Mouse (Mus musculus) thymus, postnatal 10 days (tissue): Measurements from ENCODE around the gene Glo1.
"Not testable (repeated sequence)": the region's sequence is repeated elsewhere in the genome, so short reads cannot be mapped to it uniquely, and the experiment has no call there.

ENCODE experiments used
- DNase-seq, 2 experiments: peaks; one replicate each; pipeline ENCODE4 v3.0.0; 2021; ENCODE audit warnings: low spot score in 2 of 2

Glo1 gene

GRCm38 (mm10) chr17:30626719-30627118 is at the start of gene Glo1:
Gene Glo1, minus strand, starts transcription at chr17:30626871.
- DNase-seq = not testable (repeated sequence)

DNA sequence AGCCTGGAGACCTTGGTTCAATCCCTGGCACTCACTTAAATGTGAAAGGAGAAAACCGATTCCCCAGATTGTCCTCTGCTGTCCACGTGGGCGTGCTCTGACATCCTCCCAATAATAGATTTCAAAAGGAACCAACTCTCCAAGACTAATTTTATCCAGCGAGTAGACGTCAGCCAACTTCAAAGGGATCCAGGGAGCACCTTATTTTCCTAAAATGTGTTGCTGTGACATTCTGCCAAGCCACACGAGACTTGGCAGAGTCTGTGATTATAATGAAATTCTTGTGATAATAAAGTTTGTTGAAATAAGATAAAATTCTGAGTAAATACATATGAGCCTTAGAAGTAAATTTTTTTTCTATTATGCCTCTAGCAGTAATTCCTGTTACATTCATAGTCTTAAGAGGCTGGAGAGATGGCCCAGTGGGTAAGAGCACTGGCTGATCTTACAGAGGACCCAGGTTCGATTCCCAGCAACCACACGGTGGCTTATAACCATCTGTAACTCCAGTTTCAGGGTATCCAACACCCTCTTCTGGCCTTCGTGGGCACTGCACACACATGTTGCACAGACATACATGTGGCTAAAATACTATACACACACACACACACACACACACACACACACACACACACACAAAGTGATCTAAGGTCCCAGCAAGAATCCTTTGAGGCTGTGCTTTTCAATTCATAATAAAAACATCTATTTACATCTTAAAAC is 48.5 kb upstream of the Glo1 start:
- DNase-seq = no peak

- no peak for DNase-seq
Measured at GRCm38 (mm10) chr17:30673023-30673422, 46.4 kb upstream of the Glo1 start.

GRCm38 (mm10) chr17:30672556-30672955 is 45.9 kb upstream of the Glo1 start:
- DNase-seq = no peak

DNA sequence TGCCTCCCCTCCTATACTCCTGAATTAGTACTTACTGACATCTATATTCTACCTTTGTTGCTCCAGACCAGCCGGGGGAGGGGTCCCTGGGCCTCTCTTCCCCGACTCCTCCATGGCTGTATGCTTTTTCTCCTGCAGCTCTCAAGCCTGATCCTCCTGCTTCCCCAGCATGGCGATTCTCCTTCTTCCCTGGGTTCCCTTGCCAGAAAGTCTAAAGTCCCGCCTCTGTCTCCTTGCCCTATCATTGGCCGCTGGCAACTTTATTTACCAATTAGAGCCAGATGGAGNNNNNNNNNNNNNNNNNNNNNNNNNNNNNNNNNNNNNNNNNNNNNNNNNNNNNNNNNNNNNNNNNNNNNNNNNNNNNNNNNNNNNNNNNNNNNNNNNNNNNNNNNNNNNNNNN is 38.2 kb upstream of the Glo1 start:
- DNase-seq = no peak

- no peak for DNase-seq
Measured at GRCm38 (mm10) chr17:30663170-30663569, 36.5 kb upstream of the Glo1 start.

GRCm38 (mm10) chr17:30662131-30662530 is 35.5 kb upstream of the Glo1 start:
- DNase-seq = no peak

DNA sequence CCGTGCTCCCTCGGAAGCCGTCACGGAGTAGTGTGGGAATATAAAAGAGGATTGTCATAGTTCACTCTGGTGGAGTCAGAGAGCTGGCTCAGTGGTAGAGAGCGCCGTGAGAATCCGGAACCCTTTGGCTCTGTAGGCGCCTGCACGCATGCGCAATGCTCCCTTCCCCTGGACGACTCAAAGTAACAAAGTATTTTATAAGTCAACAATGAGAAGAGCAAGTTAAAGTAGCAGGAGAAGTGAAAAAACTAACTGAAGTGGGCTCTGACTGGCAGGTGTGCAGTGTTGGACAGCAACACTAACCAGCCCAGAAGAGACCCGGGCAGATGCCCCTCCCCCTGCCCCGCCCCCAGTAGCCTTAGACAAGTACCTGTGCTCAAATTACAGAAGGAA is 31.5 kb upstream of the Glo1 start:
- DNase-seq = peak; percentile 29 to 60

GRCm38 (mm10) chr17:30657530-30658151 is 31.0 kb upstream of the Glo1 start:
- DNase-seq = no peak

GRCm38 (mm10) chr17:30653010-30653409 is 26.3 kb upstream of the Glo1 start:
- no peak for DNase-seq

DNA sequence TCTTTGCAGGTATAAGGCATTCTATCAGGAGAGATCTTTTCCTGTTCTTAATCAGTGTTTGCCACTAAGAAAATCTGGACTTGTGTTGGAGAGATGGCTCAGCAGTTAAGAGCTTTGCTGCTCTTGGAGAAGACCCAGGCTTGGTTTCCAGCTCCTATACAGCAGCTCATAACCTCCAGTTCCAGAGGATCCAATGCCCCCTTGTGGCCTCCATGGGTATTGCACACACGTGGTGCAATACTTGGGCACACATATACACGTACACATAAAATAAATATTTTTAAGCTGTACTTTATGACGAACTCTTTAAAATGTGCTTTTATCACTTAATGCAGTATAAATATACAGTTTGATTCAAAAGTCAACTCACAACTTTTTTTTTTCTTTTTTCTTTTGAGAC is 22.1 kb upstream of the Glo1 start:
- DNase-seq = no peak

GRCm38 (mm10) chr17:30640896-30641295 is 14.2 kb upstream of the Glo1 start:
- no peak for DNase-seq

GRCm38 (mm10) chr17:30638996-30639395 is 12.3 kb upstream of the Glo1 start:
- DNase-seq = no peak

- DNase-seq = no peak
Measured at GRCm38 (mm10) chr17:30637714-30638113, 11.0 kb upstream of the Glo1 start.

DNA sequence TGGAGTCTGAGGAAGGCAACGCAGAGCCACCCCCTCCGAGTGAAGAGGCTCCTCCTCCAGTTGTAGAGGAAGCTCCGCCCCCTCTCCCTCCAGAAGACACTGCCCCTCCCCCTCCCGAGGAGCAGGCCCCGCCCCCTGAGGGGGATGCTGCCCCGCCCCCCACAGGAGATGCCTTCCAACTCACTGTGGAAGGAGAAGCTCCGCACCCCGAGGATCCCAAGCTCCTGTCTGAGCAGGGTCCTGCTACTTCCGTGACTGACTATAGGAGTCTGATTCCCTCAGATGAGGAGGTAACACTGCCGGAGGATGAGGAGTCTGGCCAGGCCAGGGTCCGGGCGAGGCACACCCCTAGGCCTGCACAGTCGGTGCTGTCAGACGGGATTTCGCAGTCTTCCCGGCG is 8.7 kb upstream of the Glo1 start:
- peak in 1 of 2 experiments; percentile 20 for DNase-seq

DNA sequence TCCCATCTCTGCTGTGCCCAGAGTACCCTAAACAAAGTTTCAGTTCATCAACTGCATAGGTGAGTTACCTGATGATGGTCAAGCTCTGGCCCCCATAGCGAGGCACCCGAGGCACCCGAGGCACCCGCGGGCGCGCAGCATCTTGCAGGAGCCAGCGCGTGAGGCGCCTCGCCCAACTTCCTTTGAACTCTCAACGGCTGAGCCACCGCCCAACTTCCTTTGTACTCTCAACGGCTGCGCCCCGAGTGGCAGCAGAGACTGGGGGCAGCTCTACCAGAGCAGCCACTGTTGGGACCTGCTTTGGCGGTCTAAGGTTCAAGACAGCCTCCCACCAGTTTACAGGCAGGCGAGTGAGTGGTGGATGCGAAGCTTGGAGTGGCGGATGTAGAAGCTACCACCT is 2.5 kb downstream of the Glo1 start, which contains the start of gene Dnah8:
Gene Dnah8 (plus strand): TSS at position 223 of the 400 bp plus-strand sequence.
- not testable (repeated sequence) for DNase-seq

DNA sequence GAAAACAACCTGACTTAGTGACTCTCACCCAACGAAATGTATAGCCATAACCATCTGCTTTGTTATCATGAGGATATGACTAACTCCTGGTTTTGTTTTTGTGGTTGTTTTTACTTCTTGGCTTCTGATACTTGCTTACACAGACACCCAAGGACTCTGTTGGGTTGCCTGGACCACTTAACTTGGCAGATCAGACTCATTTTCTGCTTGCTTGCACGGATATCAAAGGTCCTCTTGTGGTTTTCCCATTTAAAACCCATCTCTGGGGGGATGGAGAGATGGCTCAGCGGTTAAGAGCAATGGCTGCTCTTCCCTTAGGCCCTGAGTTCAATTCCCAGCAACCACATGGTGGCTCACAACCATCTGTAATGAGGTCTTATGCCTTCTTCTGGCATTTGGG is 3.5 kb downstream of the Glo1 start:
- DNase-seq = no peak

DNA sequence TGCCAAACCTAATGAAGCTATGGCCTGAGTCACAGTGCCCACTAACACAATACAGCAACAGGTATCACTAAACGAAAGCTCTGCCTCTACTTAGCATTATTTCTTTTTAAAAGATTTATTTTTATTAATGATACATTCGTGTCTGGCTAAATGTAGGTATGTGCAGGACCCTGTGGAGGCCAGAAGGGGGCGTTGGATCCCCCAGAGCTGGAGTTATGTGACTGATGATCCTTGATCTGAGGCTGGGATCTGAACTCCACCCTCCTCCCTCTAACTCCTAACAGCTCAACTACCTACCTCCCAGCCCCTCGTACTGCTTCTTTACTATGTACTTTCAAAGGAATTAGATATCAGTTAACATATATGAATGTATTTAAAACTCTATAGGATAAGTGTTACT is 5.2 kb downstream of the Glo1 start:
- DNase-seq = no peak

GRCm38 (mm10) chr17:30620548-30620947 is 6.1 kb downstream of the Glo1 start:
- DNase-seq = no peak

- no peak for DNase-seq
Measured at GRCm38 (mm10) chr17:30619153-30619552, 7.5 kb downstream of the Glo1 start.

- DNase-seq = no peak
Measured at GRCm38 (mm10) chr17:30618136-30618891, 8.4 kb downstream of the Glo1 start.

GRCm38 (mm10) chr17:30616203-30616602 is 10.5 kb downstream of the Glo1 start:
- DNase-seq = no peak

DNA sequence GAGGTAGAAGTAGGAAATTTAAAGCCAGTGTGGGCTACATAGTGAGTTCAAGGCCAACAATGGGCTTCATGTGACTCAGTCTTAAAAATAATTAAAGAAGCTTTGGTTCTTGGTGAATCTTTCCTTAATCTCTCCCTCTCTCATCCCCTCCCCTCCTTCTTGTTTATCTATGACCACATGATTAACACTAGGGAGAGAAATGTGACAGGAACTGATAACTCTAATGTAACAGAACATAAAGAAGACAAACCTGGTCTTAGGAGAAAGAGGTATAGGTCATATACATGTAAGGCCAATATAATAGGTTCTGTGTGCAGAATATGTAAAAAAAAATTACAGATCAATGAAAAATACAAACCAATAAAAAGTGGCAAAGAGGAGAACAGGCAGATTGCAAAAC is 13.3 kb downstream of the Glo1 start:
- no peak for DNase-seq
